Comparison of ENCODE assay signal across 16 mouse cellular contexts in the genomic region with DNA sequence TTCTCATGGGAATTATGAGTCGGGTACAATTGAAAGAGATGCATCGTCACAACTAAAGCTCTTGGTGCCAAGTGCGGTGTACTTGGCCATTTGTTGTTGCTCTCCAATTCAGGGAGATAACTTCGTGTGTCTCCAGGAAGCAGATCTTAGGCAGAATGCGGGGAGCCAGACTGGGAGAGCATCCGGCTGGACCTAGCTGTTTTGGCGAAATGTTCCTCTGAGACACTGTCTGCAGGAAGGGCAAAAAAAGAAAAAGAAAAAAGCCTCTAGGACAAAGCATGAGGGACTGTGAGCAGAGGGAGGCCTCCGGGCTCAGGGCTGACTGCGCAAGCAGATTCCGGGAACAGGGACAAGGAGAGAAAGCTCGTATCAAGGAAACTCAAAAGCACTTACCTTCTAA. TPM values are rescaled to one million over a fixed set of nuclear protein-coding genes. Genes with fewer than 3 reads are reported as not detected.
DNase-seq lines count a peak whose midpoint lies in the region; ATAC-seq and TF ChIP-seq lines count a peak whose summit lies in the region.
"Had no signal": no experiment of that assay in that cellular context is flagged by ENCODE, and none has a peak within 500 bp of the region (broad histone marks: within the 10 kb centered on the region; RNA-seq: fewer than 3 reads in every experiment).

No protein-coding gene starts in this region.

- peak; percentile 3 to 4 for DNase-seq in heart, adult 9 months (ENCODE audit: low spot score in 2 of 2)
- no peak for DNase-seq in heart, adult 8-10 months (ENCODE audit: low spot score)
- DNase-seq in heart, postnatal 14 days = no peak
- DNase-seq in hindbrain, postnatal 0 days (ENCODE audit: low spot score) = no peak
- DNase-seq in hindbrain, embryonic 10.5 days (ENCODE audit: low spot score) = no peak
- DNase-seq: B cell, adult 2 months; gastrocnemius, postnatal 36 days had no signal

- no peak for ATAC-seq in heart, embryonic 15.5 days (replicated peaks; ENCODE audit: insufficient number of reproducible peaks, insufficient read depth, low FRiP score, low read depth)
- no peak for ATAC-seq in hindbrain, postnatal 0 days
- ATAC-seq: forebrain, embryonic 13.5 days; forebrain, embryonic 16.5 days; intestine, postnatal 0 days; Patski had no signal

- peaks cover 6% of the 10 kb centered on the region; the same call in 1 of the 2 replicates for H3K4me1 ChIP-seq in heart, embryonic 15.5 days (replicated peaks)
- H3K4me1 ChIP-seq in hindbrain, postnatal 0 days (ENCODE audit: insufficient read depth, low read length) = no peaks in the 10 kb centered on the region
- peaks cover 13% of the 10 kb centered on the region for H3K4me1 ChIP-seq in hindbrain, embryonic 10.5 days (replicated peaks)
- H3K4me1 ChIP-seq: forebrain, embryonic 13.5 days had no signal

- H3K4me2 ChIP-seq in heart, embryonic 15.5 days = no peak overlapping the region
- H3K4me2 ChIP-seq in hindbrain, postnatal 0 days (ENCODE audit: low read depth, low read length) = no peak overlapping the region
- H3K4me2 ChIP-seq: forebrain, embryonic 13.5 days; hindbrain, embryonic 14.5 days had no signal

- 52% methylated on average over 11 of the region's 11 CpGs for WGBS in heart, embryonic 15.5 days
- 50% methylated on average over 11 of the region's 11 CpGs for WGBS in hindbrain, postnatal 0 days
- WGBS in hindbrain, embryonic 10.5 days = 77% methylated on average over 11 of the region's 11 CpGs

- H3K4me3 ChIP-seq in heart, embryonic 15.5 days = no peak overlapping the region
- no peak overlapping the region for H3K4me3 ChIP-seq in hindbrain, postnatal 0 days (ENCODE audit: low read length)
- H3K4me3 ChIP-seq in hindbrain, embryonic 10.5 days = no peak overlapping the region
- H3K4me3 ChIP-seq: forebrain, embryonic 10.5 days; forebrain, embryonic 13.5 days had no signal

- no peaks in the 10 kb centered on the region for H3K9me3 ChIP-seq in heart, embryonic 15.5 days (replicated peaks)
- no peaks in the 10 kb centered on the region for H3K9me3 ChIP-seq in hindbrain, postnatal 0 days (ENCODE audit: low read length)
- H3K9me3 ChIP-seq in hindbrain, embryonic 10.5 days = no peaks in the 10 kb centered on the region
- H3K9me3 ChIP-seq: forebrain, embryonic 10.5 days; forebrain, embryonic 13.5 days had no signal

- TF ChIP-seq CTCF in hindbrain, postnatal 0 days (IDR thresholded peaks at IDR 0.05; ENCODE audit: low read depth) = no peak

- H3K27ac ChIP-seq in heart, embryonic 15.5 days = peak overlapping the region; percentile 20
- peak overlapping the region; percentile 5; the same call in 1 of the 2 replicates for H3K27ac ChIP-seq in hindbrain, postnatal 0 days
- H3K27ac ChIP-seq in hindbrain, embryonic 10.5 days = no peak overlapping the region
- H3K27ac ChIP-seq: forebrain, embryonic 10.5 days; forebrain, embryonic 13.5 days; hindbrain, embryonic 14.5 days had no signal

- intact Hi-C loops in heart, postnatal 14 days (cut with DNase I) = no loop called here

- H3K36me3 ChIP-seq in heart, embryonic 15.5 days = no peaks in the 10 kb centered on the region
- no peaks in the 10 kb centered on the region for H3K36me3 ChIP-seq in hindbrain, postnatal 0 days (ENCODE audit: insufficient read depth, low read length)
- no peaks in the 10 kb centered on the region for H3K36me3 ChIP-seq in hindbrain, embryonic 10.5 days
- H3K36me3 ChIP-seq: forebrain, embryonic 10.5 days; G1E had no signal

- no peak overlapping the region for H3K9ac ChIP-seq in heart, embryonic 15.5 days
- no peak overlapping the region for H3K9ac ChIP-seq in hindbrain, postnatal 0 days (replicated peaks; ENCODE audit: low read length)
- H3K9ac ChIP-seq: forebrain, embryonic 13.5 days; hindbrain, embryonic 14.5 days had no signal

- no peaks in the 10 kb centered on the region for H3K27me3 ChIP-seq in heart, embryonic 15.5 days
- no peaks in the 10 kb centered on the region for H3K27me3 ChIP-seq in hindbrain, postnatal 0 days (ENCODE audit: insufficient read depth, low read length)
- 0 out of 2 replicates have a peak, but pooled peaks cover 4% of the 10 kb centered on the region for H3K27me3 ChIP-seq in hindbrain, embryonic 10.5 days (ENCODE audit: insufficient read depth, poor library complexity, severe bottlenecking)
- H3K27me3 ChIP-seq: CH12.LX; forebrain, embryonic 13.5 days; Patski had no signal

RNA-seq across cellular contexts. Expression of a gene that starts 34.0 kb away (rescaled TPM):
- total RNA-seq in heart, adult 8-10 months (2022) = 10 to 100 TPM; 53.0 to 74.6 (median 64.9) TPM
- polyA plus RNA-seq in heart, embryonic 15.5 days (2015; fragmentation: Nextera tagmentation; extraction: Ambion mirVana) = 7.2 and 10.3 TPM in 2 replicates
- 10 to 100 TPM; 47.7 to 49.8 TPM for total RNA-seq in heart, postnatal 14 days (2021)
- total RNA-seq in hindbrain, postnatal 0 days (2014; rRNA removed) = 111 and 122 TPM in 2 replicates
- polyA plus RNA-seq in hindbrain, postnatal 0 days (2015; fragmentation: Nextera tagmentation; extraction: Ambion mirVana) = 40.0 and 41.4 TPM in 2 replicates
- polyA plus RNA-seq in hindbrain, embryonic 10.5 days (2016; fragmentation: Nextera tagmentation; extraction: Ambion mirVana) = 18.6 and 27.2 TPM in 2 replicates
- total RNA-seq: CH12.LX had no signal

Comparison
In these comparisons a context has a peak if more than half of its experiments do, and no peak if none do; other contexts are left out.
1. DNase-seq: peak in heart, adult 9 months (2 of 2); none in heart, adult 8-10 months (single experiment), heart, postnatal 14 days (0 of 2), hindbrain, postnatal 0 days (single experiment) and hindbrain, embryonic 10.5 days (single experiment).